Mouse (Mus musculus) forebrain, embryonic 14.5 days (tissue): ENCODE measurements at regions not wholly inside any gene's neighbourhood (a gene's known extent, or its start where the extent isn't known, plus 50 kb on each side); places are given as distances from the start of the nearest gene placed in this dataset.

Experiments used
- ATAC-seq: fragments of 200-750 bp; cut with Nextera tagmentation; 2 replicates; pipeline ENCODE4 v1.8.0; 2017; ENCODE audit warnings: mild to moderate bottlenecking, moderate library complexity
- DNase-seq: peaks from one replicate; pipeline ENCODE4 v3.0.0-alpha.2; 2015; ENCODE audit warnings: low spot score
- H3K27ac ChIP-seq: fragments of 300-500 bp; sonication (generic); 2 replicates; pipeline ENCODE4 v1.5.1; 2014; ENCODE audit warnings: low read depth, mild to moderate bottlenecking, control low read depth, low read length, moderate library complexity
- H3K27me3 ChIP-seq: fragments of 300-500 bp; sonication (generic); replicated peaks from 2 replicates; pipeline ENCODE4 v1.6.1; 2014; ENCODE audit warnings: low read length, control low read depth, mixed read lengths; ENCODE audit not compliant: control insufficient read depth, insufficient read depth
- H3K36me3 ChIP-seq: fragments of 300-500 bp; sonication (generic); 2 replicates; pipeline ENCODE4 v1.6.1; 2014; ENCODE audit warnings: low read length, control low read depth; ENCODE audit not compliant: control insufficient read depth, insufficient read depth
- H3K4me1 ChIP-seq: fragments of 300-500 bp; sonication (generic); 2 replicates; pipeline ENCODE4 v1.6.1; 2014; ENCODE audit warnings: antibody characterized with exemption, low read length, control low read depth; ENCODE audit not compliant: control insufficient read depth, insufficient read depth
- H3K4me2 ChIP-seq: fragments of 300-500 bp; sonication (generic); 2 replicates; pipeline ENCODE4 v1.6.1; 2014; ENCODE audit warnings: mild to moderate bottlenecking, control low read depth, low read length
- H3K4me3 ChIP-seq: fragments of 300-500 bp; sonication (generic); 2 replicates; pipeline ENCODE4 v1.5.1; 2014; ENCODE audit warnings: low read depth, low read length, control low read depth
- H3K9ac ChIP-seq: fragments of 300-500 bp; sonication (generic); 2 replicates; pipeline ENCODE4 v1.6.1; 2014; ENCODE audit warnings: mild to moderate bottlenecking, low read length, control low read depth, moderate library complexity
- H3K9me3 ChIP-seq: fragments of 300-500 bp; sonication (generic); replicated peaks from 2 replicates; pipeline ENCODE4 v1.6.1; 2016; ENCODE audit warnings: low read length, control low read depth, mixed read lengths; ENCODE audit not compliant: control insufficient read depth
- WGBS: fragments of 180-500 bp; shearing (Covaris S2); extraction: QIAGEN DNeasy Blood & Tissue Kit; methylation state at CpG from one replicate; pipeline ENCODE4 v1.1.7; 2014; 5-methylcytosine and 5-hydroxymethylcytosine counted together

DNA sequence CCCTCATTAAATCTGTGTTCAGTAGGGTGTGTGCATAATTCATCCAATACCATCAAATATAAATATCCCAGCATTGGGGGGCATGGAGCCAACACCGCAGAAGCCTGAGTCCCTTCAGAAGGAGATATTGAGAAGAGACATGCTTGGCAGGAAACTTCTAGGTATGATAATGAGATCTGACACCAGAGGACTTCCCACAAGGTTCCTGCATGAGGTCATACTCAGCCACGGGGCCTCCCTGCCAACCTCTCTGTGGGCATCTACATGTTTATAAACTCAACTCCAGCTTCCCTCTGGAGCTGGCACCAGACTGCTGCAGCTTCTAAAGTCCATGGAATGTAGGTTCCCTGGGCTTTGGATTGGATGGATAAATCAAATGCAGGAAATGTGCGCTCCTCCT is 587.4 kb upstream of the Kdm8 start:
- H3K4me1 ChIP-seq: no peaks in the 10 kb centered on the region
- 72% methylated on average over 3 of the region's 3 CpGs for WGBS
- DNase-seq (no peak), ATAC-seq (no peak)
- no peak overlapping the region for H3K27ac ChIP-seq
- no peak overlapping the region for H3K9ac ChIP-seq
- peaks cover 1% of the 10 kb centered on the region; the same call in 1 of the 2 replicates for H3K9me3 ChIP-seq
- H3K27me3 ChIP-seq: no peaks in the 10 kb centered on the region
- H3K36me3 ChIP-seq: no peaks in the 10 kb centered on the region
- H3K4me2 ChIP-seq: no peak overlapping the region
- no peak overlapping the region for H3K4me3 ChIP-seq

DNA sequence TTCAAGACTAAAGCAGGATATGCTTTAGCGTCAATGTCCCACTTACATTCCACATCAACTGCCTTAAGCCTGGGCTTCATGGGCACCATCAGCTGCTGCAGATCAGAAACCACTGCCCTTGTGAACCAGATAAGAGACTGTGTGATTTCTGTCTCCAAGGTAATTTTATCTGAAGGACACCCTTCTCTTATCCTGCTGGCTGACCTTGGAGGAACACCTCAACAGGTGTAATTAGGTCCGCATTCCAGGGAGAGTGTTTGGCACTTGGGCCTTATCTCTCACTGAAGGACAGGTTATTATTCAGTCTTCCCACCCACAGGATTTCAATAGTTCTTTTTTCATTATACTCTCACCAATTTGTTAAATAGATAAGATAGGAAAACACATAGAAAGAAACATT is 583.1 kb upstream of the Kdm8 start:
- Histone ChIP-seq H3K9ac (no peak overlapping the region), H3K9me3 (peaks cover 7% of the 10 kb centered on the region; the same call in 1 of the 2 replicates), H3K27me3 (no peaks in the 10 kb centered on the region), H3K27ac (no peak overlapping the region), H3K4me2 (no peak overlapping the region), H3K36me3 (no peaks in the 10 kb centered on the region), H3K4me3 (no peak overlapping the region), H3K4me1 (no peaks in the 10 kb centered on the region)
- no peak for ATAC-seq
- DNase-seq: no peak
- WGBS: 95% methylated on average over 2 of the region's 2 CpGs

DNA sequence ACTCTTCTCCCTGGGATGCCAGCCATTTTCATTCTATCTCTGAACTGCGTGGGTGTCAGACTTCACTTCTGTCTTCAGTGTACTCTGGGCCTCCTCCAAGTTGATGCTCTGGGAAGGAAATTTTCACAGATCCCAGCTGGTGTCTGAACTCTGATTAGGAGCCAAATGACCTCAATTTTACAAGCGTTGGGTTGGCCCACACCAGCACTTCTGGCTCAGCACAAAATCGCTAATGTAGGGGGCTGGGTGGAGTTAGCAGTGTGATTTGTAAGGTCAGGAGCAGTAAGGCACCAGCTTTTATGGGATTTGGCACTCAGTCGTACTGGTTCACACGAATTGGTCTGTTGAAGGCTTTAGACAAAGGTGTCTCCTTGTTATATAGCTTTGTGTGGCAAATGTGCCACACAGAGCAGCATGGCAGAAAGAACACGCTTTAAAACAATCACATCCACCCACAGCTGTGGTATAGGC is 576.3 kb upstream of the Kdm8 start:
- DNase-seq: peak; percentile 73
- no peak overlapping the region for H3K27ac ChIP-seq
- 46% methylated on average over 6 of the region's 6 CpGs for WGBS

DNA sequence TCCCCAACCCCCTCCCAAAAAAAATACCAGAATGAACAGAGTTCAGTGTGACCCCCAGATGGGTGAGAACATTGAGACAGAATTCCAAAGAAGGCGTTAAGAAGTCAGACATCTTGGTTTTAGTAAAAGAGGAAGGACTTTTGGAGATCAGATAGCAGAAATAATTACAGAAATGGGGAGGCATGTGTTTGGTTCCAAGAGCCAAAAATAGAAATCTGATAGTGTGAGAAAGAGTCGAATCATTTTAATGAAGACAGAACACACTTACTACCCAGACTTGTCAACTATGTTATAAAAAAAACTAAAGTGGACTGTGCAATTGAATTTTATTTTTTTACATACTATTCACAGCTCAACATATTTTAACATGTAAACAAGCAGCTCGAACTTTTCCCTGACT is 575.9 kb upstream of the Kdm8 start:
- H3K9me3 ChIP-seq: no peaks in the 10 kb centered on the region
- DNase-seq: no peak
- peak; percentile 23; the same call in 1 of the 2 replicates for ATAC-seq
- WGBS: 60% methylated on average over 3 of the region's 3 CpGs
- peaks cover 9% of the 10 kb centered on the region for H3K4me1 ChIP-seq
- no peaks in the 10 kb centered on the region for H3K27me3 ChIP-seq
- no peaks in the 10 kb centered on the region for H3K36me3 ChIP-seq
- H3K27ac ChIP-seq: no peak overlapping the region
- no peak overlapping the region for H3K9ac ChIP-seq
- no peak overlapping the region for H3K4me2 ChIP-seq
- no peak overlapping the region for H3K4me3 ChIP-seq

More for the DNA sequence above, 576.3 kb upstream of the Kdm8 start:
- Histone ChIP-seq H3K36me3 (no peaks in the 10 kb centered on the region), H3K9ac (no peak overlapping the region), H3K4me2 (no peak overlapping the region), H3K9me3 (no peaks in the 10 kb centered on the region), H3K27me3 (no peaks in the 10 kb centered on the region), H3K4me3 (no peak overlapping the region), H3K4me1 (peaks cover 9% of the 10 kb centered on the region)
- ATAC-seq: peak; percentile 86; the same call in 1 of the 2 replicates

DNA sequence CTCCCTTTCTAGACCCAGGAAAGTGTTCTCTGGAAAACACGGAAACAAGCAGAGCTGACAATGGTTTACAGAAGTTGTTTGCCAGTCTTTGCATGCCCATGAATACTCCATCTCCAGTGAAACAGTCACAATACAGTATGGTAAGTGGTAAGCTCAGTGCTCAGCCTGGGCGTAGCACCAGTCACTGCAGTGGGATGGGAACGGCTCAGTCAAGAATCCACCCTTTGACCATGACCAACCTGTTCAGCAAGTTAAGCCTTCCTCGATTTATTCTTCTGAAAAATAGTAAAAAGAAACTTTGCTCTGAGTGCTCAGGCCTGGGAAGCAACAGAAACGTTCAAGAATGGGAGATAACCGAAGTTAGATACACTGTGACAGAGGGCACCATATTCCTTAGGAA is 563.7 kb upstream of the Kdm8 start:
- Histone ChIP-seq H3K27ac (no peak overlapping the region), H3K4me3 (no peak overlapping the region), H3K9ac (no peak overlapping the region), H3K27me3 (no peaks in the 10 kb centered on the region), H3K9me3 (no peaks in the 10 kb centered on the region), H3K4me2 (no peak overlapping the region), H3K36me3 (no peaks in the 10 kb centered on the region), H3K4me1 (no peaks in the 10 kb centered on the region)
- WGBS: 92% methylated on average over 6 of the region's 6 CpGs
- DNase-seq (no peak), ATAC-seq (no peak)

DNA sequence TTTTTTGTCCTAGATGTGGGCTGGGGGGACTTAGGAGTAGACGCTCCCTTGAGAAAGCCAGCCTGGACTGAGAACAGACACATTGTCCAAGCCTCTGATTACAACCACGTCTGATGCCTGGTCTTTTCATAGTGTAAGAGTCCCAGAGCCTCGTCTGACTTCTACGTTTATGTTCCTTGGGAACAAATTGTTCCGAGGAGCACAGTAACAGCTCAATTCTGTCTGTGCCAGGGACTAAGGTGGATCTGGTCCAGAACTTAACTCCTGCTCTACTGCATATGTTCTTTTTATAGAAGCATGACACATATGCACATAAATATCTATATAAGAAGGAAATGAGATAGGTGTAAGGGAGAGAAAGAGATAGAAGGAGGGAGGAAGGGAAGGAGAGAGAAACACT is 537.2 kb upstream of the Kdm8 start:
- Histone ChIP-seq H3K27me3 (no peaks in the 10 kb centered on the region), H3K9me3 (no peaks in the 10 kb centered on the region), H3K36me3 (no peaks in the 10 kb centered on the region), H3K27ac (no peak overlapping the region), H3K4me3 (no peak overlapping the region), H3K4me2 (no peak overlapping the region), H3K9ac (no peak overlapping the region), H3K4me1 (peaks cover 4% of the 10 kb centered on the region; the same call in 1 of the 2 replicates)
- ATAC-seq (no peak), DNase-seq (no peak)
- 31% methylated on average over 5 of the region's 5 CpGs for WGBS

DNA sequence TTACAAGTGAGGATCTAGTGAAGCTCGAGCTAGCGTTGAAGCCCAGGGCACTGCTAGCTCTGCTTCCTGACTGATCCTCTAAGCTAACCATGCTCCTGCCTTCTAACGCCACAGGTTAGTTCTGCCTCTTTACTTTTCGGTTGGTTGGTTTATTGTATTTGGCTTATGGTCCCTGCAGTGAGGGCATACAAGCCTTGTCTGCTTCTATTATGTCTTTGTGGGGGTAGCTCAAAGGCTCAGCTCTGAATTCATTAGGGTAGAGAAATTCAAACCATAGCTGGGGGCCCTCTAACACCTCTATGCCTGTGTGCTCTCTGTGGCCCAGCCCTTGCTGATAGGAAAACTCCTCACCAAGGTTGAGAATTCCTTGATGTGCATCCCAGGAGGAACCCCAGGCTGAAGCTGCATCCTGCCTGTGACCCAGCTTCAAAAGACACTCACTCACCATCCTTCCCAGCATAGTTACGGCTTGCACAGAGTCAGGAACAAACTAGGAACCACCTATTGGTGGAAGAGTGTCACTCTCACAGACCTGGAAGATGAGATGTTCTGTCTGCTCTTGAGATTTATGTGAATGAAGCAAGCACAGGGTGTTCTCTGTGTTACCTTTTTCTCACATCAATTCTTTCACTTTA is 536.7 kb upstream of the Kdm8 start:
- no peaks in the 10 kb centered on the region for H3K9me3 ChIP-seq
- H3K27me3 ChIP-seq: no peaks in the 10 kb centered on the region
- no peak overlapping the region for H3K27ac ChIP-seq
- no peak overlapping the region for H3K4me3 ChIP-seq
- no peak overlapping the region for H3K4me2 ChIP-seq
- H3K4me1 ChIP-seq: peaks cover 4% of the 10 kb centered on the region; the same call in 1 of the 2 replicates
- DNase-seq (no peak), ATAC-seq (no peak)
- H3K9ac ChIP-seq: no peak overlapping the region
- WGBS: 22% methylated on average over 5 of the region's 5 CpGs
- no peaks in the 10 kb centered on the region for H3K36me3 ChIP-seq

DNA sequence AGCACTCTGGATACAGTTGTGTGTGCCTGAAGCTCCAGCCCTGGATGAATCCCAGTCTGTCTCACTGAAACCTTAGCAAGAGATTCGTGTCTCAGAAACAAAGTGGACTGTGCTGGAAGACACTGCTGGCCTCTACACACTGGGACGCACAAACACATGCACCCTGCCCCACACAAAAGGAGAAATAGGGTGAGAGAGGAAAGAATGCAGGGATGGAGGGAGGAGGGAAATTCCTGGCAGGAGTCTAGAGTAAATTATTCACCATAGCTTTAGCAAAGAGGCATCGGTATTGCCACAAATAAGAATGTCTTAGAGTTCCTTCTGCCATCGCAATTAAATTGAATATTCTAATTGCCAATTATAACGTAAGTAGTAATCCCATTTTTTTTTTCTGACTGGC is 530.4 kb upstream of the Kdm8 start:
- WGBS: 15% methylated on average over 5 of the region's 5 CpGs
- ATAC-seq (peak; percentile 46; the same call in 1 of the 2 replicates), DNase-seq (peak; percentile 52)
- Histone ChIP-seq H3K4me2 (no peak overlapping the region), H3K27me3 (no peaks in the 10 kb centered on the region), H3K9me3 (no peaks in the 10 kb centered on the region), H3K4me1 (peaks cover 12% of the 10 kb centered on the region; the same call in 1 of the 2 replicates), H3K9ac (no peak overlapping the region), H3K36me3 (no peaks in the 10 kb centered on the region), H3K27ac (no peak overlapping the region), H3K4me3 (no peak overlapping the region)

DNA sequence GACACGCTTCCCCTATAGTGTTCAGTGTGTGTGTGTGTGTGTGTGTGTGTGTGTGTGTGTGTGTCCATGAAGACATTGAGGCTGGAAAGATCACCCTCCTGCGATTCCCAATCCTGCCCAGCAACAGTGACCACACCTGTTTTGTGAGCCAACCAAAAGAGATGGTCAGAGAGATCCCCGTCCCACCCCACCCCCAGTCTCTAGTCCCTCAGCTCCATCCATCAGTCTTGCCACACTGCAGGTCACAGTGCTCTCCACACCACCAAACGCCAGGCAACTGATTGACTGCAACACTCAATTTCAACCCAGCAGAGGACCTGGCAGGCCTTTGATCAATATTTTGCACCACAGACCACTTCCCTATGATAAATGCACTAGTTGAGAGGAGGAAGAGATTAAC is 530.0 kb upstream of the Kdm8 start:
- no peaks in the 10 kb centered on the region for H3K36me3 ChIP-seq
- no peak overlapping the region for H3K4me3 ChIP-seq
- H3K9ac ChIP-seq: no peak overlapping the region
- no peak overlapping the region for H3K4me2 ChIP-seq
- DNase-seq (no peak), ATAC-seq (no peak)
- H3K9me3 ChIP-seq: no peaks in the 10 kb centered on the region
- peaks cover 12% of the 10 kb centered on the region; the same call in 1 of the 2 replicates for H3K4me1 ChIP-seq
- no peak overlapping the region for H3K27ac ChIP-seq
- WGBS: 56% methylated on average over 4 of the region's 4 CpGs
- H3K27me3 ChIP-seq: no peaks in the 10 kb centered on the region
